Mouse (Mus musculus) bone marrow macrophage, adult 2 months (primary cell): ENCODE measurements around the gene Tmem106c. TPM values are rescaled to one million over a fixed set of nuclear protein-coding genes. Genes with fewer than 3 reads are reported as not detected.

Source experiments
- H3K27ac ChIP-seq: 2 replicates; pipeline ENCODE4 v1.5.1; 2012; ENCODE audit warnings: low read depth, low read length; ENCODE audit not compliant: insufficient read depth
- H3K4me1 ChIP-seq: 2 replicates; pipeline ENCODE4 v1.6.1; 2012; ENCODE audit warnings: low read length; ENCODE audit not compliant: control insufficient read depth, insufficient read depth
- H3K4me3 ChIP-seq: 2 replicates; pipeline ENCODE4 v1.5.1; 2012; ENCODE audit warnings: mild to moderate bottlenecking, low read length, moderate library complexity; ENCODE audit not compliant: insufficient read depth
- CTCF ChIP-seq: IDR thresholded peaks from 2 replicates; pipeline ENCODE4 v1.5.1; 2012; ENCODE audit warnings: low read depth, mild to moderate bottlenecking, low read length, moderate library complexity
- POLR2A ChIP-seq: IDR thresholded peaks from 2 replicates; pipeline ENCODE4 v1.6.1; 2012; ENCODE audit warnings: mild to moderate bottlenecking, low read depth, low read length, borderline replicate concordance
- polyA plus RNA-seq: library from polyadenylated mRNA; stranded (reverse); fragments of >200 nt; gene quantifications from 2 replicates; pipeline ENCODE4 v1.2.4, GENCODE M21; 2012; ENCODE audit not compliant: missing spikeins, insufficient read depth, insufficient read length

Gene Tmem106c
- polyA plus RNA-seq, 1 experiment, result 60.3 TPM

DNA sequence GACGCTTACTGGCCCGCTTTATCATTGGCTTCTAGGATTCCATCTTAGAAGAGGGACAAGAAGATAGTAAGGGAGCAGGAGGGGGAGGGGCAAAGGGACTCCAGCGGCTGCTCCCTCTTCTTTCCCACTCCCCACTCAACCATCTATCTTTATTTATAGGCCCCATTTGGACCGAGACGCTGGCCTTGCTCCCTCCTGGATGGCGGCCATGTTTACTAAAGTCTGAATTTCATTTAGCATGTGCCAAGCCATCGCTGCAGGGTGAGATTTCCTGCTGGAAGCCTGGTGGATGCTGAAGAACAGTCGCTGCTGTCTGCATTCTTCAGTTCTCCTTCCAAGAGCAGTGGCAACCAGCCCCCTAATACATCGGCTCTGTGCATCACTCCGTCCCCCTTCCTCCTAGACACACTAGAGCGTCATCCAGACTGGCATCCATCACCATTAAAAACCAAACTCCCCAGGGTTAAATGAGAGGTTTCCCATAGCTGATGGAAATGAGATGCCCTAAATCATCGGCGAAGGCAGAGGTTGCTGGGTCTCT, 32.8 kb downstream of the Tmem106c start:
- TF ChIP-seq CTCF, result no peak
- TF ChIP-seq POLR2A, result no peak
- H3K4me1 ChIP-seq, result no peaks in the 10 kb centered on the region
- no peak overlapping the region for H3K27ac ChIP-seq
- H3K4me3 ChIP-seq, result no peak overlapping the region

DNA sequence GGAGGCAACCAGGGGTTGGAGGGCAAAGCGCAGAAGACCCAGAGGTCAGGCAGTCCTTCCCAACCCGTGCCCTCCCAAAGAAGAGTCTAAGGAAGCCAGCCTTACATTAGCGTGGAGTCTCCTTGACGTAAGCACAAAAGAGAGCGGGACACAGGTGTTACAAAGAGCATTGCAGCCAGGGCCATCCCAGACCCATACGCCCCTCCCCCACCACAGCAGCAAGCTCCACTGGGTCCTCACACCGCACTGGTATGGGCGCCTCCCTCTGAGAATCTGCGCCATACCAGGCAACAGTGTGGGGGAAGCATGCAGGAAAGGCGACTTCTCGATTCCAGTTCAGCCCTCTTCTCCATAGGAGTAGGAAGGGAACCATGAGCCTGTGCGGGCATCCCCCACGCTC, 35.5 kb downstream of the Tmem106c start:
- no peak overlapping the region for H3K27ac ChIP-seq
- no peaks in the 10 kb centered on the region for H3K4me1 ChIP-seq
- no peak overlapping the region for H3K4me3 ChIP-seq
- TF ChIP-seq CTCF (no peak), POLR2A (no peak)

DNA sequence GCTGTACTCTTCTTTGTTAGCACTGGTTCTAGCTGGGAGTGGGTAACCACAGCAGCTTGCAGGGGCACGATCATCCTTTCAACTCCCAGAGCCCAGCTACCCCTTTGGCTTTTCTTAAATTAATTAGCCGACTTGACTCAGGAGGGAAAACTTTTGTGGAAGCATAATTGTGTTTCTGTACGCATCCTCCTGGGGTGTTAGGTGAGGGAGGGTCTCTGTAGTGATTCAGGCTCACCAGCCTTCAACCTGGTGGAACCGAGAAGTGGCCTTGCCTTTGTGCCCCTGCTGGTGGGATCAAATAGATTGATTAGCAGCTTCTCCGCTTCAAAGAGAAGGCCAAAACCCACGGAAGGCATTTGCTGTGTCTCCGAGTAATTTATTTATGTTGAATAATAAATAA, 36.0 kb downstream of the Tmem106c start:
- H3K27ac ChIP-seq, result no peak overlapping the region
- H3K4me1 ChIP-seq, result no peaks in the 10 kb centered on the region
- TF ChIP-seq POLR2A, result no peak
- no peak for TF ChIP-seq CTCF
- no peak overlapping the region for H3K4me3 ChIP-seq

- H3K27ac ChIP-seq, result no peak overlapping the region
- no peak for TF ChIP-seq CTCF
- TF ChIP-seq POLR2A, result no peak
- H3K4me3 ChIP-seq, result no peak overlapping the region
- no peaks in the 10 kb centered on the region for H3K4me1 ChIP-seq
These were observed 37.5 kb downstream of the Tmem106c start for GRCm38 (mm10) chr15:98001321-98002112.

GRCm38 (mm10) chr15:98002113-98002990, 38.4 kb downstream of the Tmem106c start:
- Histone ChIP-seq H3K4me1 (no peaks in the 10 kb centered on the region), H3K27ac (no peak overlapping the region), H3K4me3 (no peak overlapping the region)
- TF ChIP-seq CTCF (no peak), POLR2A (no peak)

- Histone ChIP-seq H3K27ac (no peak overlapping the region), H3K4me1 (no peaks in the 10 kb centered on the region), H3K4me3 (no peak overlapping the region)
- TF ChIP-seq CTCF (no peak), POLR2A (no peak)
These were observed 39.2 kb downstream of the Tmem106c start for GRCm38 (mm10) chr15:98002991-98003821.

DNA sequence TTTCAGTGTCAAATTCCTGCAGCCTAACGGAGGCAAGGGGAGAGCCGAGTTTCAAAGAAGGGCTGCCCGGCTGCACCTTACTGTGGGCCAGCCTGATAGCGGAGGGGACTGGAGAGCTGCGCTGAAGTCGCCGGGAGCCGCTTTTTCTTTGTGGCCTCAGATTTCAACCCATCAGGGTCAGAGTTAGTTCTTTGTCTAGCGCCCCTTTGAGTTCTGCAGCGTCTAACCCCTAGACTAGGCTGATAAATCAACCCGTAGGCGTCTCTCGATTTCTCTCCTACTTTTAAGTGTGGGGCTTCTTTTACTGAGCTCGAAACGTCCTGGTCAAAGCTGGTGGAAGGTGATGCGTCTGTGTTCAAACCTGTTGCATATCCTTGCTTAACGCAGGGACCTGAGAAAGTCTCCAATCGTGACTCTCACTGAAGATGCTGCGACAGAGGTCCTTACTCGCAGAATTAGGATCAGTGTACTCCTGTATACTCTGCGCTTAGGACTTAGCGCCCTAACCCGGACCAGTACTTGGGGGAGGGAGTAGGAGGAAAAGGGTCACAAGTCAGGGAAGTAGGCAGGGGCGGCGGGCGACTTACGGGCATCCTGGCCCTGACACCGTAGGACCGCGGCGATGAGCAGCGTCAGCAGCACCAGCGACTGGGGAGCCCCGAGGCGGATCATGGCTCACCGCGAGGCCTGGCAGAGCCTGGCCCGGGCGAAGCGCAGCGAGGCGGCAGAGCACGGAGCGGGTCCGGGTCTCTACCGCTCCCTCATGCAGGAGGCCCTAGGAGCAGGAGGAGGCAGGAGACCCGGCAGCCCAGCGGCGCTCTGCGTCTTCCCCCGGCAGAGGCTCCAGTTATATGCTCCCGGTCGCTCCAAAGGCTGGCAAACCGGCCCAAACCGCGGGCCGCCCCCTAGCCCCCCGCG, 40.1 kb downstream of the Tmem106c start, which contains the start of gene Col2a1:
Gene Col2a1, minus strand, starts transcription at position 874 of the 918 bp plus-strand sequence.
- H3K4me3 ChIP-seq, result no peak within 1 kb of the TSS
- no peak for TF ChIP-seq POLR2A
- no peak within 1 kb of the TSS for H3K27ac ChIP-seq
- no peaks in the 10 kb centered on the region for H3K4me1 ChIP-seq

- H3K4me1 ChIP-seq, result no peaks in the 10 kb centered on the region
- H3K4me3 ChIP-seq, result no peak overlapping the region
- TF ChIP-seq POLR2A (no peak), CTCF (no peak)
- H3K27ac ChIP-seq, result no peak overlapping the region
These were observed 40.8 kb downstream of the Tmem106c start for GRCm38 (mm10) chr15:98004740-98005159.

DNA sequence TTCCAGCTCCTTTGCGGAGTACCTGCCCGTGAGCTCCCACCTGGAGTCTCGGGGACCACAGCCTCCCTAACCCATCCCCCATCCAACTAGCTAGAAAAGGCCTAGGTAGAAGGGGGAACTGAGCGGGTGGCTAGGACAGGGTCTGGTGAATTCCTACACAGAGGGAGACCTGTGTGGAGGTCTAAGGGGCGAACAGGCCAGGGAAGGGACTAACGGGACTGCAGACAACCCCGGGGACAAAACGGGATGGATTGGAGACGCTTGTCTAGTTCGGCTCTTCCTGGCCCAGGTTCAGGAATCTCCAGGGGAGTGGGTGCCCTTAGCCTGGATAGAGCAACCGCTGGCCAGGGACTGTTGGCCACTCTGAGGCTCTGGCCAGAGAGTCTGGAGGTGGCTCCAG, 41.2 kb downstream of the Tmem106c start:
- Histone ChIP-seq H3K4me3 (no peak overlapping the region), H3K4me1 (no peaks in the 10 kb centered on the region), H3K27ac (no peak overlapping the region)
- TF ChIP-seq POLR2A (no peak), CTCF (no peak)
